Mouse (Mus musculus) v-Abl transformed pro-B cells (cell line): ENCODE results near the gene Mpig6b.

ENCODE experiments used
- in situ Hi-C, 2 experiments: fragments of 400-800 bp; cut with MboI; formaldehyde crosslinking; loops; one replicate each; pipeline ENCODE4 v1.15.1; 2025; ENCODE audit not compliant: unreplicated experiment in 2 of 2

Gene Mpig6b

DNA sequence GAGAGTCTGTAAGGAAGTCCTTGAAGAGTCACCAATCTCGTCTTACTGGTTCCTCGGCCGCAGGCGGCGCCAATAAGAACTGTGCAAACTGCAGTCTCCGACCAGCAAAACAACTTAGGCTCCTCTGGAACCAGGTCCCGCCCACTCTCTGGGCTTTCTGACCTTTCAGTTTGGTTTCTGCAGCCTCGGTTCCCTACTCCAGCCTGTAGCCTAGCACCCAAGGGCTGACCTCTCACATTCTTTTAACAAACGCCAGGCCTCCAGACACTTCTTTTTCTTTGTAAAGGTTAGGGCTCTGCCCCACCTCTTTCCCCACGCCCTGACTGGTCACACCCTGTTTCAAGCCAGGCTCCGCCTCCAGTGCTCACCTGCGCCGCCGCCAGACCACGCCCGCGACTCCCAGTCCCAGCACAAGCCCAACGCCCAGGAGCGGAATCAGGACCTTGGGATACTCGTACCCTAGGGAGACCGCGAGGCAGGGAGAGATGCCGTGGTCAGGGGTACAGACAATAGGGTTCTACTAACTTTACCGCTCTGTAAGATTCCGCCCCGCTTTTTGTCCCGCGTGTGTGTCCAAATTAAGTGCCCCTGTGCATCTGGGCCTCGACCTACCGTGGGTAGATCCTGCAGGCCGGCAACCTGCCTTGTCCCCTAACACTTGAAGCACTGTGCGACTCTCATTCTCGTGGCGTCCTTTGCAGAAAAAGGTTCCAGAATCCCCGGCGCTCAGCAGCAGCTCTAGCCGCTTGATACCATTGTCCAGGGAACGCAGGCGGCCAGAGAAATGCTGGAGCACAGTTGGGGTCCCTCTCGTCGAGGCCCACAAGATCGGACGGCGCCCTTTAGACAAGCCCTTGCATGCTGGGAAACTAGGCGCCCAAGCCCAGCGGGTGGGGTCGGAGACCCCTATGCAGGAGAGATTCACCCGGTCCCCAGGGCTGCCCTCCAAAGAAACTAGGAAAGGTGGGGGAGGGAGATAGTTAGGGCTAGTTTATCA, 735 bp downstream of the Mpig6b start, which contains the start of gene Ly6g6c:
TSS of gene Ly6g6c (plus strand) at position 438 of the 997 bp plus-strand sequence.
- in situ Hi-C loops = loop anchor here (5.0 kb wide), 3 partner anchors 42 to 47 kb away; partner anchors contain the start of gene Ly6g5c (in 1 of the 2)

DNA sequence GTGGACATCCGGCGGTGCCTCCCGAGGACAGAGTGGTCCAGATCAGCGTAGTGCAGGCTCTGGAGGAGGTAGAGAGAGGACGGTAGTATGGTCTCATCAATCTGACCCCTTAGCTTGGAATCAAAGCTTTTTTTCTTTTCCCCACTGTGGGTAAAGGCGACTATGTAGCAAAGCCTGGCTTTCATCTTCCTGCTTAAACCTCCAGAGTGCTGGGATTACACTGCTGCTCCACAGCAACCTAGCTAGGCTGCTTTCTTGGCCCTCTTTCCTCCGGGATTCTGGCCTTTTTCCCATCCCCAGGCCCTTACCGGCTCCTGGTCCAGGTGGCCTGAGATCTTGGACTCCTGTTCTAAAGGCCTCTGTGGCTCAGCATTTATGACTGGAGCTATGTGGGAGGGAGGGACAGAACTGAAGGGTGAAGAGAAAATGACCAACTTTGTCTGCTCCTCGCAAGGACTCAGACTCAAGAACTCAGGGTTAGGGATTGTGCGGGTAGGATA, 1.6 kb downstream of the Mpig6b start:
- in situ Hi-C loops = loop anchor here (5.0 kb wide), 2 partner anchors 42 to 43 kb away; partner anchors contain the start of gene Ly6g5c (in 1 of the 2)

DNA sequence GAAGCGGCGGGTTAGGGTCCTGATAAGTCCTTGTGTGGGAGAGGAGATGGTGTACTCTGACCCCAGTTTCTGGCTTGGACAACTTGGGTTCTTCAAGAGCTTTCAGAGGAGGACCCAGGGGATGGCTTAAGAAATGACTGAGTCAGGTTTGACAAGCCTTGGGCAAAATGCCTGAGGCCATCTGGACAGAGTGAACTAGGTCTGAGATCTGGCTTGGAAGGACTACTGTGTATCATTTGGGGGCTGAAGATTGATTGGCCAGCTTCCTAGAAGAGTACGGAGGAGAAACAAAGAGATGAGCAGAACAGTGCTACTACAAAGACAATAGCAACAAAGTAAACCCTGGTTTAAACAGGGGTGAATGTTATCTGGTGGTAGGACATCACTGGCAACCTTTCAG, 2.5 kb downstream of the Mpig6b start:
- in situ Hi-C loops = loop anchor here (5.0 kb wide), 2 partner anchors 41 to 44 kb away; partner anchors contain the start of gene Ly6g5c (in 1 of the 2)

DNA sequence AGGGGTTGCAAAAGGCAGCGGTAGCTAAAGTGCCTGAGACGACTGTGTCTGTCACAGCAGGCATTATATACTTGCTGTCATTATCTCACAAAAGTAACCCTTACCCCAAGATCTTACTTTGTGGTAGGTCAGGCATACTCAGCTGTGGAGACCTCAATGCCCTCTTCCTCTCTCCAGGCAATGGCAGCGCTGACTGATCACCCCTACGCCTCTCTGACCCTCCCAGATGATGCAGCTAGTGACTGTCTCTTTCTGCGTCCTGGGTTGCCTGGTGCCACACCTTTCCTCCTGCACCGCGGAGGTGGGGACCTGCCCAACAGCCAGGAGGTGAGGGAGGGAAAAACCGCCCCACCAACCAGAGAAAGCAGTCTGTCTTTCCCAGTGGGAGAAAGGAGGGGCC, 4.7 kb downstream of the Mpig6b start:
- in situ Hi-C loops = loop anchor here (5.0 kb wide), 2 partner anchors 39 to 46 kb away; partner anchors contain the start of gene Ly6g5c (in 1 of the 2)

DNA sequence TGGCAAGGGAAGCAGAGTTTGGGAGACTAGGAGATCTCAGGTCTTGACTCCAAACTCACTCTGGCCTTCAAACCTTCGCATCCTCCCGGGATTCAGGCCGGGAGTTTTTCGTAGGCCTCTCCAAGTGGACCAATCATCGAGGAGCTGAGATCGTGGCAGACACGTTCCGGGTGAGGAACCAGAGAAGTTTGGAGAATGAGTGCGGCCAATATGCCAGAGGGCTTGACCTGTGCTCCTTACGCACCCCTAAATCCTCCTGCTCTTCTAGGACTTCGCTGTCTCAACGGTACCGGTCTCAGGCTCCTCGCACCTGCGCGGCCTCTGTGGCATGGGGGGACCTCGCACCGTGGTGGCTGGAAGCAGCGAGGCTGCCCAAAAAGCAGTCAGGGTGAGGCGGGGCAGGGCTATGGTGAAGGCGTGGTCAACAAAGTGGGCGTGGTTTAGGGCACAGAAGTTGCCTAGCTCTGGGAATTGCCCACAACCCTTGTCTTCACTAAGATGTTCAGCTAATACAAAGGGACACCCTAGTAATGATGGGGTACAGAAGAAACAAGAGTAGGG, 5.2 kb downstream of the Mpig6b start:
- in situ Hi-C loops = loop anchor here (5.0 kb wide), 2 partner anchors 39 to 46 kb away; partner anchors contain the start of gene Ly6g5c (in 1 of the 2)

DNA sequence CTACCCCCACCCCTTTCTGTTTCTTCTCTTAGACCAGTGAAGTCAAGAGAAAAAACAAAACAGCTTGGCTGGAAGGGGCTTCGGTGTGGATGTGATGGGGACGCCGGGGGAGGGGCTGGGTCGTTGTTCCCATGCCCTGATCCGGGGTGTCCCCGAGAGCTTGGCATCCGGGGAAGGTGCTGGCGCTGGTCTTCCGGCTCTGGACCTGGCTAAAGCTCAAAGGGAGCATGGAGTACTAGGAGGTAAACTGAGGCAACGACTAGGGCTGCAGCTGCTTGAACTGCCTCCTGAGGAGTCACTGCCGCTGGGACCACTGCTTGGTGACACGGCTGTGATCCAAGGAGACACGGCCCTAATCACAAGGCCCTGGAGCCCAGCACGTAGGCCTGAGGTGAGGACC, 5.9 kb downstream of the Mpig6b start:
- in situ Hi-C loops = loop anchor here (5.0 kb wide), 2 partner anchors 38 to 47 kb away; partner anchors contain the start of gene Ly6g5c (in 1 of the 2)

DNA sequence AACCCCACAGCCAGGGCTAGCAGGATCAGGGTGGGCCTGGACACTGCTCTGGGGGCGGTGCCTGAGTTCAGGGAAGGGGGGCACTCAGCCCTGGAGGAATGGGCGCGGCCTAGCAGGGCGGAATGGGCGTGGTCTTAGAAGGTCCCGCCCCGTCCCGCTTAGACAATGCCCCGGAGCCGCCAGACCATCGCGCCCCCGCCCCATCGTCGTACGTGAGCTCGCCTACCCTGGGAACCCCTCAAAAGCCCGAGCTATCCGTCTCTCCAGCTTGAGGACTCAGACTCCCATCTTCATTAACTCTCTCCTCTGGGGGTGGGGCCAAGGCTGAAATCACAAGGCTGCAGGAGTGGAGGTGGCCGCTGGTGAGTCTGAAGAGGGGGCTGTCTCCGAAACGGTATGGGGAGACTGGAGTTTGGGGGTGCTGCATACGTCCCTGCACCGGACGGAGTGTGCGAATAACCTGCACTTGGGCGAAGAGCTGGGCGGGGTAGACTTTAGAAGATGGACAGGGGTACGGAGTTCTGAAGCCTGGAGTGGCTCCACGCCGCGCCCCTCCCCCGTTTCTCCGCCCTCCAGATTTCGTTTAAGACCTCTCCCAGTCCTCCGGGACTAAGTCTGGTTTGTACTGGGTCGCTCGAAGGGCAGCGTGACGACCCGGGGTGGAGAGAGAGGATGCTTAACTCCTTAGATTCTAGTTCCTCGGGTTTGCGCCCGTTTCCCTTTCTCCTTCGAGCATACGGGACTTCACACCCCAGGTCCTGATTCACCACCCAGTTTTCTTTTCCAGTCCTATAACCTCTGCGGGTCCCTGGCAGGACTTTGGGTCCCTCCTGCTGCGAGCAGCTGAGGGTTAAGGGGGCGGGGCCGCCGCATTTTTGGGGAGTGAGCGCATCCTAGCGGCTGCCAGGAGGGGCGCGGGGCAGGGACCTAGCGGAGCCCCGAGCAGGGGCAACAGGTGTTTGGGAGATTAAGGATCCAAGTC, 6.8 kb downstream of the Mpig6b start, which contains the start of gene Ddah2:
TSS of gene Ddah2 (plus strand) at position 125 of the 982 bp plus-strand sequence.
- in situ Hi-C loops = loop anchor here in 1 of 2 experiments (5.0 kb wide), 1 partner anchor 37 kb away; no protein-coding TSS in a partner anchor

DNA sequence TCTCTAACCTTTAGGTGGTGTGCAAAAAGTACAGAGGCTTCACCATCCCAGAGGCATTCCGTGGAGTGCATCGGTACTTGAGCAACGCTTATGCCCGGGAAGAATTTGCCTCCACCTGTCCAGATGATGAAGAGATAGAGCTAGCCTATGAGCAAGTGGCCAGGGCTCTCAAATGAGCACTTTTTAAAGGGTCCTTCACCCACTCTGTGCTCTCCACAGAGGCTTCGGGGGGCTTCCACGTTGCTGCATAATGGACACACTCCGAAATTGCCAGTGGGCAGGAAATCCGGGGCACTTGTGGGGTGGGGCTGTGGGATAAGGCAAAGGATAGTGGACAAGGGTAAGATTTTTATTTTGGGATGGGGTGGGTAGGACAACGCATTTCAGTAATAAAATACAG, 7.7 kb downstream of the Mpig6b start:
- in situ Hi-C loops = loop anchor here in 1 of 2 experiments (5.0 kb wide), 1 partner anchor 36 kb away; no protein-coding TSS in a partner anchor

DNA sequence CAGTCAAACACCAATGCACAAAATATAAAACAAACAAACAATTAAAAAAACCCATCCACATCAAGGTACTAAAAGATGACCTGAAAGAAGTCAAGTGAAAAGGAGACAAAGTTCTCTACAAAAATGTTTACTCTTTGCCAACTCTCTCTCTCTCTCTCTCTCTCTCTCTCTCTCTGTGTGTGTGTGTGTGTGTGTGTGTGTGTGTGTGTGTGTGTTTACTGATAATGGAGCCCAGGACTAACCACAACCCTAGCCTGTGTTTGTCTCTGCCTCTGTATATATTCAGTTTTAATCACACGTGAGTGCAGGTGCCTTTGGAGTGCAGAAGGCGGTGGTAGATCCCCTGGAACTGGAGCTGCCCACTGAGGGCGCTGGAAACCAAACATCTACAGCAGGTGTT, 8.9 kb downstream of the Mpig6b start:
- in situ Hi-C loops = loop anchor here in 1 of 2 experiments (5.0 kb wide), 1 partner anchor 35 kb away; no protein-coding TSS in a partner anchor

DNA sequence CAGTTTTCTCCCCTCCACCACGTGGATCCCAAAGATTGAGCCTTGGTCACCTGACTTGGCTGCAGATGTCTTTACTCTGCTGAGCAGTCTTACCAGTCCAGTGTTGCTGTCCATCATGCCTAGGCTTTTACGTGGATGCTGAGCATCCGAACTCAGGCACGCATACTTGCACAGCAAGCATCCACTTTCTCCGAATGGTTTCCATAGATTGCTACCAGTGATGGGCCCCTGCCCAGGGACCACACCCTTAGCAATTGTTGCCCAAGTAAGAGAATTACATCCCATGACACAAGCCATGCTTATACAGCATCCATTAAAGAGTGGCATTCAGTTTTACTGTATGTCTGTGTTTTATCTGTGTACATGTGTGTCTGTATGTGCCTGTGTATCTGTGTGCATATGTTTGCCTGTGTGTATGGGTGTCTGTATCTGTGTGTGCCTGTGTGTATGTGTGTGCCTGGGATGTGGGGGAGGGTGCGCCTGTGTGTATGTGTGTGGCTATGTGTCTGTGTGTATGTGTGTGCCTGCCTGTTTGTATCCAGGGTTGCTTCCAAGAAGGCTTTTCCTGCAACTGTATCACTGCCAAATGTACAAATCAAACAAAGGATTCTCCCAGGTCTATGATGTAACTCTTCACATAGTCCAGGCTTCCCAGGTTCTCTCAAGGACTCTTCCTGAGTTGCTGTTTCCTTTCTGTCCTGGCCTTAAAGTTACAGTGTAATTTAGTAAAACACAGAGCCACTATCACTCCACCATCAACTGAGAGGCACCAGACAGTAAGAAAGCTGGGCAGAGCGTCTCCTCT, 10.1 kb downstream of the Mpig6b start:
- in situ Hi-C loops = loop anchor here in 1 of 2 experiments (5.0 kb wide), 1 partner anchor 34 kb away; no protein-coding TSS in a partner anchor

DNA sequence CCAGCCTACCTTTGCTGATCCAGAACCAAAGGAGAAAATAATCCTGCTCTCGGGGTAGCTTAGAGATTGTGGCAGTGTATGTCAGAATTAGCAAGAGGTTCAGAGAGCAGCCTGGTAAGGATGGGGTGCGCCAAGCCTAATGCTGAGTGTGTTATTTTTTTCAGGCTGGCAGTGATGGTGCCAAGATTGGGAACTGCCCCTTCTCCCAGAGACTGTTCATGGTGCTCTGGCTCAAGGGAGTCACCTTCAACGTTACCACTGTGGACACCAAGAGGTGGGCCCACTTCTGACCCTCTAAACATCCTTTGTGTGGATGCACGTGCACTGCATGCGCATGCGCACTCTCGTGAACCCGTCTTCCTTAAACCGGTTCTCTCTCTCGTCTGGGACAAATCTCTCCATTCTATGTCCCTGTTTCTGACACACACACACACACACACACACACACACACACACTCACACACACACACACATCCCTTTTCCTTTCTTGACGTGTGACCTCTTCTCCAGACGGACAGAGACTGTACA, 13.6 kb downstream of the Mpig6b start:
- in situ Hi-C loops = no loop called here

DNA sequence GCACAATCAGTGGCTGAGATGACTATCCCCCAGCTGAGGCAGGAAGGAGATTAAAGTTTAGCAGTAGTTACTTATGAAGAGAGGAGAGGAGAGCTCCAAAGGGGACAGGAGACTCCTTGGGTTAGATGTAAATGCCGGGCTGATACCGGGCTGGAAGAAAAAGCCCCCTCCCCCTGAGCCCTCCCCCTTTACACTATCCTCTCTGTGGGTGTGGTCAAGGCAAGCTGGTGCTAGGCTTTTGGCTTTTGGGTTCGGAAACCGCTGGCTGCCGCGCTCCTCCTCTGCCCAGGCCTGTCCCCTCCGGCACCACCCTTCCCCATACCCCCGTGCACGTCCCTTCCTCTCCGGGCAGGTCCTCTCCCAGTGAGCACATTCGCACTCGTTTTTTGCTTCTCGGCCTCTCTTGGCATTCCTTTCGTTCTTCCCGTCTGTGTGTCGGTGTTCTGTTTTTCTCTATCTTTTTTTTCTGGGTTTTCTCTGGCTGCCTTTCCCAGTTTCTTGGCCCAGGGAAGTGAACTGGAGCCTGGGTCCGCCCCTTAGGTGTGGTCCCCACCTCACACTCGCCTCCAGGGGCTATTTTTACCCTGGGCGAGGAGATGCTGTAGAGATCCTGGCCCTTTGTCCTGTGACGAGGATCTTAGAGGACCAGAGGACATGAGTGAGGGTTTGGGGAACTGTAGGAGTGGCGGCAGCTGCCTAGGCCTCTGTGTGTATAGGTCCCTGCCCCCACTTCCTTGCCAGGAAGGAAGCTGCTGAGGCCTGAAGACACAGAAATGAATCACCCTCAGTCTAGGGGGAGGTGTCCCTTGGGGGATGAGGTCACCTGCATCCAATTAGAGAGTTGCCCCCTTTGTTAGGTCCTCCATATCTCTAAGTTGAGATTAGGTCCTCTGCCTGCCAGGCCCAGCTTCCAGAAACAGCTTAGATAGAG, 14.6 kb downstream of the Mpig6b start:
- in situ Hi-C loops = no loop called here

DNA sequence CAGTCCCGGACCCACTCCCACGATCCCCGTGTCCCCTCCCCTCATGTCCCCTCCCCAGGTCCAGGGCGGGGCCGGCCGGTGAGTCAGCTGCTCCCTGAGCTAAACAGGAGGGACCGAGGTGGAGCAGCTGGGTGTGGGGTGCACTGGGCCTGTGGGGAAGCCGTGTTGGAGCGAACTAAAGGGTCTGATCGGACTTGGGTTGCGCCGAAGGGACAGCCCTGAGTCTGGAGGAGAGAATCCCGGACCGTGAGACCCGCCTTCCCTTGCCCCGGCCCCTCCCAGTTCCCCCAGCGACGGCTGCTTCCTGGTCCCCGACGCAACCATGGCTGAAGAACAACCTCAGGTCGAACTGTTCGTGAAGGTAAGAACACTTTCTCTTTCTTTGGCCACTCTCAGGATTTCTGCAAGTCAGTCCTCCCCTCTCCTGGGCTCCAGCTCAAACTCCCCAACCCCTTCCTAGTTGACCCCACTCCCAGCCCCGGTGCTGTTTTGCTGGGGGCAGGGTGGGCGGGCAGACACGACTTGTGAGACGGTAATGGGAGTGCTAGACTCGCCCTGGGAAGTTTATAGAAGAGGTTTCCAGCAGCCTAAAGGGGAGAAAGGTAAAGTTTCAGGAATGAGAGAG, 15.7 kb downstream of the Mpig6b start:
- in situ Hi-C loops = no loop called here

DNA sequence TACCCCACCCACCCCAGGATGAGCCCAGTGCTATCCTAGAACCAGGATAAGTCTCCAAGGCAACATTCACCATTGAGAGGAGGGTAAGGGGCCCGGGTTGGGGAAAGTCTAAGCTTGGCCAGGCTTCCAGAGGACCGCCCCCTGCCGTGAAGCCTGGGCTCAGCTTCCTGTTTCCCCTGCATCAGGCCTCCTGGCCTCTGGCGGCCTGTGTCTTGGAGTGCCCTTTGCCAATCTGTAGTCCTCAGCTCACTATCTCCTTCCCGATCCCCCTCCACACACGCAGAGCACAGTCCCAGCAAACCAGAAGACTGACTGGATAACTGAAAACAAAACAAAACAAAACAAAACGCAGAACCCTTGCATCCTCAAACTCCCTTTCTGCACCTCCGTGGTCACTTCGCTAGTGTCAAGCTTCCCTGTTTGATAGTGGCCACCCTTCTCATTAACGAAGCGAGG, 16.4 kb downstream of the Mpig6b start, which contains the start of gene Clic1:
TSS of gene Clic1 (plus strand) at position 406 of the 456 bp plus-strand sequence.
- in situ Hi-C loops = no loop called here

DNA sequence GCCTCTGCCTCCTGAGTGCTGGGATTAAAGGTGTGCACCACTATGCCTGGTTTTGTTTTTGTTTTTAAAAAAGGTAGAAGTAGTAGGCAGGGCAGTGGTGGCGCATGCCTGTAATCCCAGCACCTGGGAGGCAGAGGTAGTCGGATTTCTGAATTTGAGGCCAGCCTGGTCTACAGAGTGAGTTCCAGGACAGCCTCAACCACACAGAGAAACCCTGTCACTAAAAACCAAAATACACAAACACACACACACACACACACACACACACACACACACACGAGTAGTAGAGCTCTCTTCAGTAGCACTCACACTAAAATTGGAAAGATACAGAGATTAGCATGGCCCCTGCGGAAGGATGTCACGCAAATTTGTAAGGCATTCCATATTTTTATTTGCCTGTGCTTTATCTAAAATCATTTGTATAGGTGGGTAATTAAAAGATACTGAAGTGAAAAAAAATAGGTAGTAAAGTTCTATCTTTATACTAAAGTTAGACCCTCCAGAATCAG, 17.0 kb downstream of the Mpig6b start:
- in situ Hi-C loops = no loop called here

DNA sequence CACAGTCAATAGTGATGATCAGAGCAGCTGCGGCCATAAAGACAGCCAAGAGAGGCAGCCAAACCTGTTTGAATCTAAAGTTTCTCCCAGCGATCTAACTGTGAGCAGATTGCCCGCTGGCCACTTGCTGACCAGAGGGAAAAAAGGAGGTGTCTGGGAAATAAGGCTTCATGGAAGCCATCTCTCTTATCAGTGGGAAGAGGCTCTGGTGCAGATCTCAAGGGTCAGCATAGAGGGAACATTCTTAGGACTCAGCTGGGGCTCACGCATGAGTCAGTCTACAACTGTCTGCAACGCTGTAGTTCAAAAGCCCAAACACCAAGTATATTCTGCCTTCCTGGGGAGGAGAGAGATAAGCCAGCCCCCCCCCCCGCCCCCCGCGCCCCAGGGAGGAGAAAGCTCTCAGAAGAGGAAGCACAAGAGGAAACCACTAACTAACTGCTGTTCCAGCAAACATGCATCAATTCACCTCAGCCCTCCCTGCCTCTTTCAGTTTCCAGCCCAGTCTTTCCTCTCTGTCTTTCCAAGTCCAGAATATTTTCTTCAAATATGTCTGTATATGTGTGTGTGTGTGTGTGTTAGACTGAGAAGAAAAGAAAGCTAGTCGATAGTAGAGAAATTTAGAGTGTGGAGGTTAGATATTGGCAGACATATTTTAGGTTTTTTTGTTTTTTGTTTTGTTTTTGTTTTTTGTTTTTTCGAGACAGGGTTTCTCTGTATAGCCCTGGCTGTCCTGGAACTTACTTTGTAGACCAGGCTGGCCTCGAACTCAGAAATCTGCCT, 17.6 kb downstream of the Mpig6b start:
- in situ Hi-C loops = no loop called here
